Mouse (Mus musculus) frontal cortex, postnatal 36 days (tissue): Measurements from ENCODE around the gene Nfatc2ip.

ENCODE experiments used
- DNase-seq, 2 experiments: peaks; one replicate each; pipeline ENCODE4 v3.0.0; 2022; ENCODE audit warnings: low spot score in 2 of 2

Gene Nfatc2ip

GRCm38 (mm10) chr7:126355847-126356597 is 40.5 kb downstream of the Nfatc2ip start:
- DNase-seq: peak in 1 of 2 experiments; percentile 24

GRCm38 (mm10) chr7:126354738-126355614 is 41.6 kb downstream of the Nfatc2ip start:
- no peak for DNase-seq

- DNase-seq: no peak
These were observed 42.6 kb downstream of the Nfatc2ip start for GRCm38 (mm10) chr7:126353994-126354365.

- DNase-seq: no peak
These were observed 43.1 kb downstream of the Nfatc2ip start for GRCm38 (mm10) chr7:126353251-126353993.

GRCm38 (mm10) chr7:126351419-126351951 is 45.1 kb downstream of the Nfatc2ip start:
- no peak for DNase-seq

GRCm38 (mm10) chr7:126350748-126351418 is 45.7 kb downstream of the Nfatc2ip start:
- DNase-seq: no peak

GRCm38 (mm10) chr7:126348293-126348692 is 48.2 kb downstream of the Nfatc2ip start:
- DNase-seq: no peak

- no peak for DNase-seq
These were observed 49.4 kb downstream of the Nfatc2ip start for GRCm38 (mm10) chr7:126347098-126347497.

GRCm38 (mm10) chr7:126345969-126346368 is 50.6 kb downstream of the Nfatc2ip start:
- DNase-seq: no peak

- DNase-seq: no peak
These were observed 51.0 kb downstream of the Nfatc2ip start for GRCm38 (mm10) chr7:126345557-126345956.

GRCm38 (mm10) chr7:126340896-126341295 is 55.6 kb downstream of the Nfatc2ip start:
- DNase-seq: no peak

- DNase-seq: no peak
These were observed 56.3 kb downstream of the Nfatc2ip start for GRCm38 (mm10) chr7:126340206-126340618.

GRCm38 (mm10) chr7:126339521-126339971 is 57.0 kb downstream of the Nfatc2ip start:
- DNase-seq: no peak

GRCm38 (mm10) chr7:126338906-126339305 is 57.6 kb downstream of the Nfatc2ip start:
- DNase-seq: no peak

GRCm38 (mm10) chr7:126335556-126335955 is 61.0 kb downstream of the Nfatc2ip start:
- DNase-seq: no peak
